Mouse (Mus musculus) hindbrain, embryonic 16.5 days (tissue): ENCODE measurements around the gene Cdc42ep2. TPM values are rescaled to one million over a fixed set of nuclear protein-coding genes. Genes with fewer than 3 reads are reported as not detected.
A peak's percentile ranks its signal among the peaks of the same experiment; 100 is the strongest.

Source experiments
- ATAC-seq: fragments of 200-750 bp; cut with Nextera tagmentation; 2 replicates; pipeline ENCODE4 v1.8.0; 2017; ENCODE audit warnings: moderate TSS enrichment, moderate library complexity
- H3K27ac ChIP-seq: fragments of 300-500 bp; sonication (generic); 2 replicates; pipeline ENCODE4 v1.5.1; 2014; ENCODE audit warnings: low read depth, mild to moderate bottlenecking, control low read depth, low read length, moderate library complexity
- H3K27me3 ChIP-seq: fragments of 300-500 bp; sonication (generic); replicated peaks from 2 replicates; pipeline ENCODE4 v1.6.1; 2014; ENCODE audit warnings: low read length; ENCODE audit not compliant: control insufficient read depth, insufficient read depth
- H3K36me3 ChIP-seq: fragments of 300-500 bp; sonication (generic); 2 replicates; pipeline ENCODE4 v1.6.1; 2014; ENCODE audit warnings: mild to moderate bottlenecking, low read length, moderate library complexity, mixed read lengths; ENCODE audit not compliant: control insufficient read depth, insufficient read depth
- H3K4me1 ChIP-seq: fragments of 300-500 bp; sonication (generic); 2 replicates; pipeline ENCODE4 v1.6.1; 2014; ENCODE audit warnings: low read depth, low read length; ENCODE audit not compliant: control insufficient read depth, insufficient read depth
- H3K4me2 ChIP-seq: fragments of 300-500 bp; sonication (generic); 2 replicates; pipeline ENCODE4 v1.6.1; 2014; ENCODE audit warnings: mild to moderate bottlenecking, low read length, control low read depth, moderate library complexity
- H3K4me3 ChIP-seq: fragments of 300-500 bp; sonication (generic); 2 replicates; pipeline ENCODE4 v1.5.1; 2014; ENCODE audit warnings: mild to moderate bottlenecking, low read length, control low read depth, moderate library complexity
- H3K9ac ChIP-seq: fragments of 300-500 bp; sonication (generic); 2 replicates; pipeline ENCODE4 v1.6.1; 2014; ENCODE audit warnings: low read depth, mild to moderate bottlenecking, control low read depth, low read length, moderate library complexity
- H3K9me3 ChIP-seq: fragments of 300-500 bp; sonication (generic); 2 replicates; pipeline ENCODE4 v1.6.1; 2014; ENCODE audit warnings: mild to moderate bottlenecking, low read length, moderate library complexity; ENCODE audit not compliant: control insufficient read depth
- WGBS: fragments of 180-500 bp; shearing (Covaris S2); extraction: QIAGEN DNeasy Blood & Tissue Kit; methylation state at CpG from one replicate; pipeline ENCODE4 v1.1.7; 2014; 5-methylcytosine and 5-hydroxymethylcytosine counted together
- polyA plus RNA-seq: library from polyadenylated mRNA; unstranded; fragments of >200 nt; fragmentation: Nextera tagmentation; extraction: Ambion mirVana; gene quantifications from 2 replicates; pipeline ENCODE4 v1.2.1, GENCODE M21; 2015

Cdc42ep2 gene
- polyA plus RNA-seq, 1 experiment from 2014 or later = 23.4 TPM

DNA sequence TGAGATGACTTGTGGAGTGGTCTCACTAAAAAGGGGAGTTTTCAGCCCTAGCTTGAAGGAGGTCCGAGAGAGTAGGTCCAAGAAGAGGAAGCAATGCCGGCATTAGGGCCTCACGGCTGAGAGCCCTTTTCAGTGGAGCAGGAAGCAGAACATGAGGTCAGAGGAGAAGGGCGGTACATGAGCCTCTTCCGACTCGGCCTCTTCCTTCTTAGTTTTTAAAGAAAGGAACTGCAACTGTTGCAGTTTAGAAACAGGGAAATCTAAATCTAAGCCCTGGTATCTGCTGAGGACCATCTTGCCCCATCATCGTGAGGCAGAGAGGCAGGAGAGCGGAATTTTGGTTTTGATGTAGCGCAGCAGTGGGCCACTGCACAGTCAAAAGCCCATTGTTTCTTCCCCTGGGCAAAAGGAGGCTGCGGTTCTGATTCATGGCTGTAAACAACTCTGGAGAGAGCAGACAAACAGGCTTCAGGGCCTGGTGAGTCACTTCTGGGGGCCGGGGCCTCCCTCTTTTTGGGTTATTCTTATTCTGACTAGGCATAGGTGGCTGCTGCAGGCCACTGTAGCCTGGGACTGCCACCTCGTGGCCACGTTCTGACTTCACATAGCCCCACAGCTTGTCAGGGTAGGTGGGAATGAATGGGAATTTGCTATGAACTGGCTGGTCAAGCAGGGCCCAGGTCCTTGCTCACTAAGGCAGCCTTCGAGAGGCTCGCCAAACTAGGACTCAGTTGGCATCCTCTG, 46.8 kb downstream of the Cdc42ep2 start, which contains the start of gene Slc25a45:
TSS of gene Slc25a45 (plus strand) at position 191 of the 744 bp plus-strand sequence.
- H3K4me2 ChIP-seq = peak within 1 kb of the TSS; percentile 14; the same call in 1 of the 2 replicates
- whole genome bisulfite sequencing = 43% methylated on average over 15 of the region's 15 CpGs

GRCm38 (mm10) chr19:5874969-5875480, 49.6 kb downstream of the Cdc42ep2 start, which contains the start of gene Frmd8:
Frmd8 (minus strand) TSS chr19:5875274.
- ATAC-seq = peak; percentile 93
- Histone ChIP-seq H3K27ac (peak within 1 kb of the TSS; percentile 46), H3K4me3 (peak within 1 kb of the TSS; percentile 65), H3K36me3 (no peaks in the 10 kb centered on the region), H3K9ac (peak within 1 kb of the TSS; percentile 86), H3K27me3 (no peaks in the 10 kb centered on the region), H3K4me1 (peaks cover 17% of the 10 kb centered on the region), H3K4me2 (peak within 1 kb of the TSS; percentile 88), H3K9me3 (no peaks in the 10 kb centered on the region)
- WGBS = 0% methylated on average over 31 of the region's 37 CpGs

More for the DNA sequence above, 46.8 kb downstream of the Cdc42ep2 start, which contains the start of gene Slc25a45:
- Histone ChIP-seq H3K9me3 (no peaks in the 10 kb centered on the region), H3K9ac (0 out of 2 replicates have a peak within 1 kb of the TSS, but pooled peaks have one; percentile 36), H3K4me3 (no peak within 1 kb of the TSS), H3K27ac (peak within 1 kb of the TSS; percentile 10; the same call in 1 of the 2 replicates), H3K27me3 (no peaks in the 10 kb centered on the region), H3K36me3 (no peaks in the 10 kb centered on the region), H3K4me1 (peaks cover 17% of the 10 kb centered on the region)
- ATAC-seq = peak; percentile 59; the same call in 1 of the 2 replicates

DNA sequence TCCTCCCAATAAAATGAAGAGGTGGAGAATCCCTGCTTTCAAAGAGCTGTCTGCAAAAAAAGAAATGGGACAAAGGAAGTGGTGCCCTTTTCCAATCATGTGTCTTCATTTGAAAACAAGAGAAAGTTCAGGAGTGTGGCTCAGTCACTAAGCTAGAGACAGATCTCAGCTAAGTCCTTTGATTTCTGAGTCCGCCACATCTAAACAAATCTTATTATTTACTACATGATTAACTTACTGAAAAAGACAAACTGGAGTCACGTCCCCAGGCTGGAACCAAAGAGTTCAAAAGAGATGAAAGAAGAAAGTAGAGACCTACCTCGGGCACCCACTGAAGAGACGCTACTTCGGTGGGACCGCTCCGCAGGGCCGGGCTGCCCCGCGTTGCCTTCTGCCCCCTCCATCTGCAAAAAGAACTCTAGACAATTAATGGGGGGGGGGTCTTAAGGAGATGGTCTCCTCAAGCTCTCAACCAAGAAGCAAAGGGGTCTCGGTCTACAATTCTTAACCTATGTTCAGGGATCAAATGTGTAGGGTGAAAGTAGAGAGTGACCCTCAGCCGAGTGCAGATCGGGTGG, 50.1 kb downstream of the Cdc42ep2 start:
- peaks cover 17% of the 10 kb centered on the region for H3K4me1 ChIP-seq

DNA sequence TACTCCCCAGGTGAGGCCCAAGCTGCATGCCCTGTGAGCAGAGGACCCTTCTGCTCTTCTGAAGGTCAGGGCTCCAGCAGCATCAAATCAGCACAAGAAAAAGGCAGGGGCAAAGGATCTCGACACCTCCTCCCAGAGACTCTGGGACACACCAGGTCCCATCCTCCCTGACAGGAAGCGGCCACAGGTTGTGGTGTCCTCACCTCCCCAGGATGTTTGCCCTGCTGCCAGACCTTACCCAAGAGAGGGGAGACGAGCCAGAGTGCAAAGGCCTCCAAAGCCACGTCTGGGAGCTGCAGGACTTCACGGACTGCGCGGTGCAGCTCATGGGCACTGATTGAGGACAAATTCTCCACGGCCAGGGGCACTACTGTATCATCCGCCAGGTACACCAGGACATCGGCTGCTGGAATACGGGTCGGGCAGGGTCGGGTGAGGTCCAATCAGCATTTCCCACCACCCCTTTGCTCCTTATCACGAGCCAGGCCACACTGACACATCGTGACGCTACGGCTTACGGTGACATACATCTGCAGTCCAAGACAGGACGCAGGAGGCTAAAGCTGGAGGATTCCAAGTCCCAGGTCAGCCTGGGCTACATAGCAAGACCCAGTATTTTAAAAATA, 51.6 kb downstream of the Cdc42ep2 start:
- no peaks in the 10 kb centered on the region for H3K27me3 ChIP-seq
- H3K9ac ChIP-seq = no peak overlapping the region
- H3K36me3 ChIP-seq = no peaks in the 10 kb centered on the region; the same call in 1 of the 2 replicates
- H3K4me2 ChIP-seq = no peak overlapping the region
- no peaks in the 10 kb centered on the region for H3K9me3 ChIP-seq
- no peak overlapping the region for H3K4me3 ChIP-seq
- ATAC-seq = no peak
- 89% methylated on average over 19 of the region's 19 CpGs for WGBS
- peaks cover 17% of the 10 kb centered on the region for H3K4me1 ChIP-seq
- no peak overlapping the region for H3K27ac ChIP-seq

More for the DNA sequence above, 50.1 kb downstream of the Cdc42ep2 start:
- peak overlapping the region; percentile 88 for H3K4me2 ChIP-seq
- no peak overlapping the region for H3K27ac ChIP-seq
- peak overlapping the region; percentile 65 for H3K4me3 ChIP-seq
- no peak for ATAC-seq
- no peaks in the 10 kb centered on the region for H3K9me3 ChIP-seq
- H3K9ac ChIP-seq = peak overlapping the region; percentile 86
- no peaks in the 10 kb centered on the region for H3K36me3 ChIP-seq
- H3K27me3 ChIP-seq = no peaks in the 10 kb centered on the region
- WGBS = 12% methylated on average over 13 of the region's 13 CpGs

DNA sequence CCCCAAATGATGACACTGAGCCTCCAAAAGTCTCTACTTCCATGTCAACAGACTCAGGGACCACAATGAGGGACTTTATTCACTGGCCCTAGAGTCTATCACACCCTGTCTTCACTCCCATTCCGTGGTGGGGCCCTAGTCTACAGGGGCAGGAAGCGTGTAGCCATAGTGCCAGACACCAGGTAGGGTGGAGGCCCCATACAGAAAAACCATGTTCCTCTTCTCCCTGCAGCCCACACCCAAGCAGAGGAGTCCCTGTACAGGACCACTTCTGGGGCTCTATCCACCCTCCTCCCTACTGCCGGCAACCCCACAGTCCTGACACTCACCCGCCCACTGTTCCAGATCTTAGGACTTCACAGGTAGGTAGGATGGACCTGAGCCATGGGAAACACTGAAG, 52.1 kb downstream of the Cdc42ep2 start:
- Histone ChIP-seq H3K9me3 (no peaks in the 10 kb centered on the region), H3K36me3 (no peaks in the 10 kb centered on the region; the same call in 1 of the 2 replicates), H3K4me2 (no peak overlapping the region), H3K4me3 (no peak overlapping the region), H3K27ac (no peak overlapping the region), H3K27me3 (no peaks in the 10 kb centered on the region), H3K4me1 (peaks cover 17% of the 10 kb centered on the region), H3K9ac (no peak overlapping the region)
- ATAC-seq = no peak
- WGBS = 94% methylated on average over 4 of the region's 4 CpGs

DNA sequence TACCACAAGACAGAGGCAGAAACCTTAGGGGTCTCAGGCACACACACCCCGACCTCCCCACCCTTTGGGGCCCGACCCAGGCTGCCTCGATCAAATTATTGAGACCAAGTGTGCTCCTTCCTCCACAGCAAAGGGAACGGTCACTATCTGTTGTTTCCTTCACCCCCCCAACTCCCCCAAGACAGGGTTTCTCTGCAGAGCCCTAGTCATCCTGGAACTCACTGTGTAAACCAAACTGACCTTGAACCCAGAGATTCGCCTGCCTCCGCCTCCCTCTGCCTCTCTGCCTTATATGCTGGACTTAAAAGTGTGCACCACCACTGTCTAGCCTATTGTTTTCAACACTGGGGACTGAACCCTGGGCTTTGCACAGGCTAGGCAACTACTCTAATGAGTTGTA, 52.9 kb downstream of the Cdc42ep2 start:
- Histone ChIP-seq H3K9ac (no peak overlapping the region), H3K4me2 (no peak overlapping the region)

GRCm38 (mm10) chr19:5871273-5871672, 53.3 kb downstream of the Cdc42ep2 start:
- Histone ChIP-seq H3K4me2 (no peak overlapping the region), H3K27me3 (no peaks in the 10 kb centered on the region), H3K9ac (no peak overlapping the region), H3K9me3 (no peaks in the 10 kb centered on the region), H3K4me3 (no peak overlapping the region), H3K36me3 (no peaks in the 10 kb centered on the region; the same call in 1 of the 2 replicates), H3K4me1 (peaks cover 17% of the 10 kb centered on the region), H3K27ac (peak overlapping the region; percentile 21; the same call in 1 of the 2 replicates)
- ATAC-seq = 0 out of 2 replicates have a peak, but pooled peaks have one; percentile 12
- 12% methylated on average over 7 of the region's 7 CpGs for whole genome bisulfite sequencing

More for the DNA sequence above, 52.9 kb downstream of the Cdc42ep2 start:
- Histone ChIP-seq H3K4me3 (no peak overlapping the region), H3K36me3 (no peaks in the 10 kb centered on the region; the same call in 1 of the 2 replicates), H3K27me3 (no peaks in the 10 kb centered on the region), H3K4me1 (peaks cover 17% of the 10 kb centered on the region), H3K27ac (no peak overlapping the region), H3K9me3 (no peaks in the 10 kb centered on the region)
- no peak for ATAC-seq
- WGBS = 58% methylated on average over 6 of the region's 6 CpGs

DNA sequence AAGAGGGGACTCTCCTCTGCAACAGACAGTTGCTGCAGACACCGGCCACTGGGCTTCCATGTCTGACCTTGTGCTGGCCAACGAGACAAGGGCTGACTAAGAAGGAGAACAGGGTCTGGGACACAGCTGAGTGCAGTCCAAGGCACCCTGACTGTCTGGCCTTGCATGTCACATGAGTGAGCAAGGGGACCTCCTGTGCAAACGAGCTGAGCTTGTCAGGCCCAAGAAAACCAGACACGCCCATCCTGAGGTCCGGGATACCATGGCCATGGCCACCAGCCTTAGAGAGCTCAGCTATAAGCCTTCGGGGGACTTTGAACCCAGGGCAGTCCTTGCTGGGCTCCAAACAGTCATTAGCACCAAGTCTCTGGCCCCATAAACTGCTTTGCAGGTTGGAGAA, 56.5 kb downstream of the Cdc42ep2 start:
- Histone ChIP-seq H3K4me2 (no peak overlapping the region), H3K4me1 (no peaks in the 10 kb centered on the region), H3K27me3 (no peaks in the 10 kb centered on the region), H3K9ac (no peak overlapping the region), H3K36me3 (peaks cover 5% of the 10 kb centered on the region), H3K4me3 (no peak overlapping the region), H3K27ac (no peak overlapping the region), H3K9me3 (no peaks in the 10 kb centered on the region)
- ATAC-seq = no peak
- WGBS = 89% methylated on average over 6 of the region's 6 CpGs
